Mouse (Mus musculus) testis, adult 10 weeks (tissue): ENCODE data around the gene Rbmxl1. TPM values are rescaled to one million over a fixed set of nuclear protein-coding genes. Genes with fewer than 3 reads are reported as not detected.

Source experiments
- polyA plus RNA-seq: library from polyadenylated mRNA; stranded (reverse); fragments of 350-450 nt; fragmentation: Illumina TruSeq; extraction: RNeasy Lipid Tissue Mini Kit (QIAGEN cat#74804); gene quantifications from one replicate; pipeline ENCODE4 v1.2.3, GENCODE M21; 2014; ENCODE audit warnings: low read depth, low replicate concordance

The Rbmxl1 gene
- 26.5 TPM for polyA plus RNA-seq

DNA sequence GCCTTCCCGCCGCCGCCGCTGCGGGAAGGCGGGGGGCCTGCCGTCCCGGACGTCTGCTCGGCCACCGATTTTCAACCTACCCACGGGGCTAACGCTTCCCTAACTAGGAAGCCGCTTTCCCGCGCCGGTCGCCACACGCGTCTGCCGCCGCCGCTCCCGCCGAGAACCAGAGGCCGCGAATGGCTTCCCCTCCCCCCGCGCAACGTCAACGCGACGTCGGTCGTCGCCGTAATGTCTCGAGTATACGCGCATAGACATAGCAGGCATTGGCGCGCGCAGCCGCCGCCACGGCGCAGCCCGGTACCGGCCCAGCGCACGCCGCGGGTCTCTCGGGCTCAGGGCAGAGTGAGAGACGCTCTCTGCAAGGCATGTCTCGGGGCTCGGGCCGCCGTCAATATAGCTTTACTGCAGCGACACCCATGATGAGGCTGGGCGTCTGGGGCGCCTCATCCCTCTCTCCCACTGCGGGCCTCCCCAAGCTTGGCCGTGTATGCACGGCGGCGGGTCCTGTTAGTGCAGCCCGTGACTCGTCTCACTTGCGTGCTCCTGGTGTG lies at the start of gene Rbmxl1:
Gene Rbmxl1 (minus strand): TSS at position 180 of the 554 bp plus-strand sequence.

DNA sequence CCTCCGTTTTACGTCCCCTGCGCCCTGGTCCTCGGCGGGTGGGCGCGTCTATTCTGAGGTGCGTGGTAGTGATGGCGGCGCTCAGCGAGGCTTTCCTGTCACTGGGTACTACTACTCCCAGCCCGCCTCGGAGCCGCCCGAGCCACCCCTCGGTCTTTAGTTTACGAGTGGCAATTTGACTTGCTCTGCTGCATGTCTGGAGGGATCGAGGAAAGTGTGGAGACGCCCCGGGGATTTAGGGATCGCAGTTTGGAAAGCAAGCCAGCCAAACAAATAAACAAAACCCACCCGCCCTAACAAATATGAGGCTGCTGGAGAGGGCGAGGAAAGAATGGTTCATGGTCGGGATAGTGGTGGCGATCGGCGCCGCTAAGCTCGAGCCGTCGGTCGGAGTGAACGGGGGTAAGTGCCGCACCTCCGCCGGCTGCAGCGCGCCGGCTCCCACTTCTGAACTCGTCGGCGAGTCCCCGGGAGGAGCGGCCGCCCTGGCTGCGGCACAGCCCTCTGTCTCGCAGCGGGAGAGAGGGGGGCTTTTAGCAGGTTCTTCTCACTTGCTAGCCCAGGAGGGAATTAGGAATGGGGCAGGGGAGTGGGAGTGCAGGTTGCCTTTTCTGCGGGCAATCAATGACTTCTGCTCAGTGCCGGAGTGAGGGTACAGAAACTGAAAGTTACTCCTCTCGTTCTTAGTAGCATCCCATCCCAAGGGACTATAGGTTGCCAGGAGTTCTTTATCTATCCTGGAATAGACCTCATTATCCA lies 754 bp upstream of the Rbmxl1 start, which contains the start of gene Slc10a7:
Gene Slc10a7 (plus strand): TSS at position 74 of the 759 bp plus-strand sequence.

Other genes with a start within 250 kb of the Rbmxl1 start
- gene Pou4f2, start 72.3 kb downstream of the Rbmxl1 start, polyA plus RNA-seq: 0.22 TPM
- 6.5 TPM for gene Slc10a7, start 448 bp upstream of the Rbmxl1 start, polyA plus RNA-seq